Mouse (Mus musculus) liver, embryonic 13.5 days (tissue): ENCODE measurements around the gene S100a2. TPM values are rescaled to one million over a fixed set of nuclear protein-coding genes. Genes with fewer than 3 reads are reported as not detected.

Source experiments
- ATAC-seq: fragments of 200-750 bp; cut with Nextera tagmentation; 2 replicates; pipeline ENCODE4 v1.8.0; 2017; ENCODE audit warnings: low read depth, mild to moderate bottlenecking, moderate number of reproducible peaks, moderate library complexity
- DNase-seq: peaks from one replicate; pipeline ENCODE4 v3.0.0; 2022
- H3K27ac ChIP-seq: fragments of 300-500 bp; sonication (generic); 2 replicates; pipeline ENCODE4 v1.5.1; 2015; ENCODE audit warnings: moderate library complexity, mild to moderate bottlenecking, inconsistent platforms
- H3K27me3 ChIP-seq: fragments of 300-500 bp; sonication (generic); 2 replicates; pipeline ENCODE4 v1.6.1; 2015; ENCODE audit warnings: mild to moderate bottlenecking, inconsistent platforms
- H3K36me3 ChIP-seq: fragments of 300-500 bp; sonication (generic); 2 replicates; pipeline ENCODE4 v1.6.1; 2015; ENCODE audit warnings: mild to moderate bottlenecking, inconsistent platforms
- H3K4me1 ChIP-seq: fragments of 300-500 bp; sonication (generic); replicated peaks from 2 replicates; pipeline ENCODE4 v1.6.1; 2015; ENCODE audit warnings: inconsistent platforms
- H3K4me2 ChIP-seq: fragments of 300-500 bp; sonication (generic); 2 replicates; pipeline ENCODE4 v1.6.1; 2015; ENCODE audit warnings: inconsistent platforms, mild to moderate bottlenecking, moderate library complexity
- H3K4me3 ChIP-seq: fragments of 300-500 bp; sonication (generic); replicated peaks from 2 replicates; pipeline ENCODE4 v1.5.1; 2015; ENCODE audit warnings: mild to moderate bottlenecking, inconsistent platforms
- H3K9ac ChIP-seq: fragments of 300-500 bp; sonication (generic); 2 replicates; pipeline ENCODE4 v1.6.1; 2015; ENCODE audit warnings: mild to moderate bottlenecking, inconsistent platforms
- H3K9me3 ChIP-seq: fragments of 300-500 bp; sonication (generic); replicated peaks from 2 replicates; pipeline ENCODE4 v1.6.1; 2016; ENCODE audit warnings: inconsistent platforms
- WGBS: fragments of 180-500 bp; shearing (Covaris S2); methylation state at CpG from one replicate; pipeline ENCODE4 v1.1.7; 2015; ENCODE audit not compliant: insufficient replicate concordance; 5-methylcytosine and 5-hydroxymethylcytosine counted together
- polyA plus RNA-seq: library from polyadenylated mRNA; unstranded; fragments of >200 nt; fragmentation: Nextera tagmentation; extraction: Ambion mirVana; gene quantifications from 2 replicates; pipeline ENCODE4 v1.2.1, GENCODE M21; 2015

Gene S100a2
- polyA plus RNA-seq, 1 experiment from 2014 or later: not detected

- DNase-seq (no peak), ATAC-seq (no peak)
- Histone ChIP-seq H3K4me1 (no peaks in the 10 kb centered on the region), H3K9me3 (no peaks in the 10 kb centered on the region), H3K36me3 (no peaks in the 10 kb centered on the region), H3K27me3 (no peaks in the 10 kb centered on the region), H3K4me2 (no peak overlapping the region), H3K4me3 (no peak overlapping the region), H3K9ac (no peak overlapping the region), H3K27ac (no peak overlapping the region)
- 32% methylated on average over 7 of the region's 7 CpGs for WGBS
Measured at GRCm38 (mm10) chr3:90621552-90621951, 31.5 kb downstream of the S100a2 start.

GRCm38 (mm10) chr3:90623435-90624071 is 33.5 kb downstream of the S100a2 start:
- no peaks in the 10 kb centered on the region for H3K27me3 ChIP-seq
- H3K27ac ChIP-seq: no peak overlapping the region
- H3K9ac ChIP-seq: no peak overlapping the region
- no peak overlapping the region for H3K4me3 ChIP-seq
- DNase-seq (no peak), ATAC-seq (no peak)
- no peaks in the 10 kb centered on the region for H3K9me3 ChIP-seq
- H3K36me3 ChIP-seq: no peaks in the 10 kb centered on the region
- 41% methylated on average over 2 of the region's 2 CpGs for WGBS
- H3K4me1 ChIP-seq: no peaks in the 10 kb centered on the region
- no peak overlapping the region for H3K4me2 ChIP-seq

- no peak overlapping the region for H3K9ac ChIP-seq
- no peaks in the 10 kb centered on the region for H3K9me3 ChIP-seq
- H3K27me3 ChIP-seq: no peaks in the 10 kb centered on the region
- ATAC-seq: no peak
- no peaks in the 10 kb centered on the region for H3K36me3 ChIP-seq
- WGBS: 66% methylated on average over 5 of the region's 5 CpGs
- no peak overlapping the region for H3K4me3 ChIP-seq
- DNase-seq: no peak
- H3K4me2 ChIP-seq: no peak overlapping the region
- H3K4me1 ChIP-seq: no peaks in the 10 kb centered on the region
- H3K27ac ChIP-seq: no peak overlapping the region
Measured at GRCm38 (mm10) chr3:90625496-90625895, 35.4 kb downstream of the S100a2 start.

- Histone ChIP-seq H3K4me2 (no peak overlapping the region), H3K4me1 (no peaks in the 10 kb centered on the region), H3K36me3 (no peaks in the 10 kb centered on the region), H3K9ac (no peak overlapping the region), H3K27me3 (no peaks in the 10 kb centered on the region), H3K4me3 (no peak overlapping the region), H3K9me3 (no peaks in the 10 kb centered on the region), H3K27ac (no peak overlapping the region)
- ATAC-seq (no peak), DNase-seq (no peak)
- WGBS: 53% methylated on average over 9 of the region's 9 CpGs
Measured at GRCm38 (mm10) chr3:90626266-90627021, 36.4 kb downstream of the S100a2 start.

- Histone ChIP-seq H3K4me3 (no peak overlapping the region), H3K9me3 (no peaks in the 10 kb centered on the region), H3K4me2 (no peak overlapping the region), H3K4me1 (no peaks in the 10 kb centered on the region), H3K36me3 (no peaks in the 10 kb centered on the region), H3K9ac (no peak overlapping the region), H3K27ac (no peak overlapping the region), H3K27me3 (no peaks in the 10 kb centered on the region)
- 61% methylated on average over 5 of the region's 5 CpGs for WGBS
- ATAC-seq (no peak), DNase-seq (no peak)
Measured at GRCm38 (mm10) chr3:90627366-90627765, 37.3 kb downstream of the S100a2 start.

- no peak overlapping the region for H3K9ac ChIP-seq
- no peak overlapping the region for H3K4me3 ChIP-seq
- DNase-seq (no peak), ATAC-seq (no peak)
- 48% methylated on average over 4 of the region's 4 CpGs for WGBS
- no peaks in the 10 kb centered on the region for H3K4me1 ChIP-seq
- H3K4me2 ChIP-seq: no peak overlapping the region
- H3K9me3 ChIP-seq: no peaks in the 10 kb centered on the region
- no peaks in the 10 kb centered on the region for H3K27me3 ChIP-seq
- no peak overlapping the region for H3K27ac ChIP-seq
- no peaks in the 10 kb centered on the region for H3K36me3 ChIP-seq
Measured at GRCm38 (mm10) chr3:90627807-90628206, 37.8 kb downstream of the S100a2 start.

GRCm38 (mm10) chr3:90629298-90629697 is 39.3 kb downstream of the S100a2 start:
- Histone ChIP-seq H3K4me3 (no peak overlapping the region), H3K4me1 (no peaks in the 10 kb centered on the region), H3K27ac (no peak overlapping the region), H3K27me3 (no peaks in the 10 kb centered on the region), H3K9me3 (no peaks in the 10 kb centered on the region), H3K9ac (no peak overlapping the region), H3K36me3 (no peaks in the 10 kb centered on the region), H3K4me2 (no peak overlapping the region)
- 59% methylated on average over 2 of the region's 2 CpGs for WGBS
- DNase-seq: no peak
- no peak for ATAC-seq

GRCm38 (mm10) chr3:90631984-90632383 is 41.9 kb downstream of the S100a2 start:
- DNase-seq: no peak
- no peaks in the 10 kb centered on the region for H3K36me3 ChIP-seq
- no peak overlapping the region for H3K4me3 ChIP-seq
- H3K27me3 ChIP-seq: no peaks in the 10 kb centered on the region
- H3K4me2 ChIP-seq: no peak overlapping the region
- no peaks in the 10 kb centered on the region for H3K9me3 ChIP-seq
- no peak overlapping the region for H3K27ac ChIP-seq
- H3K9ac ChIP-seq: no peak overlapping the region
- 42% methylated on average over 2 of the region's 2 CpGs for WGBS
- H3K4me1 ChIP-seq: no peaks in the 10 kb centered on the region
- no peak for ATAC-seq

GRCm38 (mm10) chr3:90638511-90639275 is 48.6 kb downstream of the S100a2 start:
- Histone ChIP-seq H3K9ac (no peak overlapping the region), H3K27me3 (no peaks in the 10 kb centered on the region), H3K4me2 (no peak overlapping the region), H3K27ac (no peak overlapping the region), H3K4me3 (no peak overlapping the region), H3K36me3 (no peaks in the 10 kb centered on the region), H3K4me1 (no peaks in the 10 kb centered on the region), H3K9me3 (no peaks in the 10 kb centered on the region)
- WGBS: 33% methylated on average over 1 of the region's 1 CpGs
- DNase-seq (no peak), ATAC-seq (no peak)

GRCm38 (mm10) chr3:90639511-90640154 is 49.6 kb downstream of the S100a2 start:
- Histone ChIP-seq H3K27ac (no peak overlapping the region), H3K36me3 (no peaks in the 10 kb centered on the region), H3K4me1 (no peaks in the 10 kb centered on the region), H3K9ac (no peak overlapping the region), H3K4me2 (no peak overlapping the region), H3K27me3 (no peaks in the 10 kb centered on the region), H3K9me3 (no peaks in the 10 kb centered on the region), H3K4me3 (no peak overlapping the region)
- WGBS: 33% methylated on average over 7 of the region's 7 CpGs
- DNase-seq (no peak), ATAC-seq (no peak)

- no peaks in the 10 kb centered on the region for H3K36me3 ChIP-seq
- no peak overlapping the region for H3K9ac ChIP-seq
- no peak overlapping the region for H3K4me3 ChIP-seq
- no peaks in the 10 kb centered on the region for H3K27me3 ChIP-seq
- H3K27ac ChIP-seq: no peak overlapping the region
- no peaks in the 10 kb centered on the region for H3K4me1 ChIP-seq
- DNase-seq: no peak
- H3K9me3 ChIP-seq: no peaks in the 10 kb centered on the region
- no peak overlapping the region for H3K4me2 ChIP-seq
- WGBS: 56% methylated on average over 7 of the region's 7 CpGs
- no peak for ATAC-seq
Measured at GRCm38 (mm10) chr3:90640981-90641380, 50.9 kb downstream of the S100a2 start.
